Mouse (Mus musculus) stomach, embryonic 14.5 days (tissue): ENCODE measurements at regions not wholly inside any gene's neighbourhood (a gene's known extent, or its start where the extent isn't known, plus 50 kb on each side); places are given as distances from the start of the nearest gene placed in this dataset.

Experiments used
- ATAC-seq: fragments of 200-750 bp; cut with Nextera tagmentation; 2 replicates; pipeline ENCODE4 v1.8.0; 2017; ENCODE audit warnings: low read depth, moderate TSS enrichment; ENCODE audit not compliant: insufficient number of reproducible peaks, insufficient read depth, low FRiP score
- H3K27ac ChIP-seq: fragments of 300-500 bp; sonication (generic); 2 replicates; pipeline ENCODE4 v1.5.1; 2014; ENCODE audit warnings: mild to moderate bottlenecking, low read length, moderate library complexity, mixed read lengths
- H3K27me3 ChIP-seq: fragments of 300-500 bp; sonication (generic); 2 replicates; pipeline ENCODE4 v1.6.1; 2014; ENCODE audit warnings: low read length, control low read depth, mixed read lengths; ENCODE audit not compliant: control insufficient read depth, insufficient read depth
- H3K36me3 ChIP-seq: fragments of 300-500 bp; sonication (generic); 2 replicates; pipeline ENCODE4 v1.6.1; 2014; ENCODE audit warnings: mild to moderate bottlenecking, control low read depth, low read length, moderate library complexity, mixed read lengths; ENCODE audit not compliant: control insufficient read depth, insufficient read depth
- H3K4me1 ChIP-seq: fragments of 300-500 bp; sonication (generic); 2 replicates; pipeline ENCODE4 v1.6.1; 2014; ENCODE audit warnings: low read length, control low read depth, mixed read lengths; ENCODE audit not compliant: control insufficient read depth, insufficient read depth
- H3K4me2 ChIP-seq: fragments of 300-500 bp; sonication (generic); replicated peaks from 2 replicates; pipeline ENCODE4 v1.6.1; 2014; ENCODE audit warnings: low read depth, low read length, control low read depth
- H3K4me3 ChIP-seq: fragments of 300-500 bp; sonication (generic); 2 replicates; pipeline ENCODE4 v1.5.1; 2014; ENCODE audit warnings: low read depth, low read length, control low read depth
- H3K9ac ChIP-seq: fragments of 300-500 bp; sonication (generic); replicated peaks from 2 replicates; pipeline ENCODE4 v1.6.1; 2014; ENCODE audit warnings: low read depth, mild to moderate bottlenecking, control low read depth, low read length, moderate library complexity, mixed read lengths
- H3K9me3 ChIP-seq: fragments of 300-500 bp; sonication (generic); 2 replicates; pipeline ENCODE4 v1.6.1; 2016; ENCODE audit warnings: low read depth, low read length, control low read depth; ENCODE audit not compliant: control insufficient read depth
- WGBS: fragments of 180-500 bp; shearing (Covaris S2); extraction: QIAGEN DNeasy Blood & Tissue Kit; methylation state at CpG from one replicate; pipeline ENCODE4 v1.1.7; 2014; 5-methylcytosine and 5-hydroxymethylcytosine counted together

- Histone ChIP-seq H3K9ac (no peak overlapping the region), H3K4me3 (no peak overlapping the region), H3K4me1 (no peaks in the 10 kb centered on the region), H3K36me3 (no peaks in the 10 kb centered on the region), H3K4me2 (no peak overlapping the region), H3K9me3 (no peaks in the 10 kb centered on the region), H3K27ac (no peak overlapping the region), H3K27me3 (no peaks in the 10 kb centered on the region)
- WGBS = 69% methylated on average over 1 of the region's 1 CpGs
- no peak for ATAC-seq
Observed at GRCm38 (mm10) chr17:43197232-43197631, 72.9 kb upstream of the Adgrf1 start.

GRCm38 (mm10) chr17:43200832-43201231 lies 69.3 kb upstream of the Adgrf1 start:
- Histone ChIP-seq H3K9ac (no peak overlapping the region), H3K36me3 (no peaks in the 10 kb centered on the region), H3K27me3 (no peaks in the 10 kb centered on the region), H3K9me3 (no peaks in the 10 kb centered on the region), H3K4me3 (no peak overlapping the region), H3K4me1 (no peaks in the 10 kb centered on the region), H3K27ac (no peak overlapping the region), H3K4me2 (no peak overlapping the region)
- ATAC-seq = no peak
- WGBS = 65% methylated on average over 2 of the region's 2 CpGs

GRCm38 (mm10) chr17:43206701-43207470 lies 63.2 kb upstream of the Adgrf1 start:
- Histone ChIP-seq H3K4me1 (no peaks in the 10 kb centered on the region), H3K4me2 (no peak overlapping the region), H3K4me3 (no peak overlapping the region), H3K27ac (no peak overlapping the region), H3K27me3 (no peaks in the 10 kb centered on the region), H3K9ac (no peak overlapping the region), H3K9me3 (no peaks in the 10 kb centered on the region), H3K36me3 (no peaks in the 10 kb centered on the region)
- WGBS = 89% methylated on average over 3 of the region's 3 CpGs
- ATAC-seq = no peak

GRCm38 (mm10) chr17:43209727-43210126 lies 60.4 kb upstream of the Adgrf1 start:
- Histone ChIP-seq H3K27me3 (no peaks in the 10 kb centered on the region), H3K4me2 (no peak overlapping the region), H3K9ac (no peak overlapping the region), H3K9me3 (no peaks in the 10 kb centered on the region), H3K27ac (no peak overlapping the region), H3K36me3 (no peaks in the 10 kb centered on the region), H3K4me3 (no peak overlapping the region), H3K4me1 (no peaks in the 10 kb centered on the region)
- no peak for ATAC-seq
- 92% methylated on average over 1 of the region's 1 CpGs for WGBS

- H3K27me3 ChIP-seq = no peaks in the 10 kb centered on the region
- 94% methylated on average over 1 of the region's 1 CpGs for WGBS
- no peaks in the 10 kb centered on the region for H3K9me3 ChIP-seq
- H3K4me2 ChIP-seq = no peak overlapping the region
- no peaks in the 10 kb centered on the region for H3K36me3 ChIP-seq
- no peak overlapping the region for H3K9ac ChIP-seq
- H3K4me1 ChIP-seq = no peaks in the 10 kb centered on the region
- no peak overlapping the region for H3K27ac ChIP-seq
- ATAC-seq = no peak
- H3K4me3 ChIP-seq = no peak overlapping the region
Observed at GRCm38 (mm10) chr17:43214038-43214437, 56.1 kb upstream of the Adgrf1 start.

GRCm38 (mm10) chr17:43219636-43220035 lies 50.5 kb upstream of the Adgrf1 start:
- Histone ChIP-seq H3K27ac (no peak overlapping the region), H3K9ac (no peak overlapping the region), H3K4me3 (no peak overlapping the region), H3K4me2 (no peak overlapping the region), H3K27me3 (no peaks in the 10 kb centered on the region), H3K4me1 (no peaks in the 10 kb centered on the region), H3K36me3 (no peaks in the 10 kb centered on the region), H3K9me3 (no peaks in the 10 kb centered on the region)
- no peak for ATAC-seq
- WGBS = 65% methylated on average over 4 of the region's 4 CpGs
